Mouse (Mus musculus): ENCODE data around the gene Fam32a. TPM values are rescaled to one million over a fixed set of nuclear protein-coding genes. Genes with fewer than 3 reads are reported as not detected.

Gene Fam32a
- polyA plus RNA-seq (2016; fragmentation: Nextera tagmentation; extraction: Ambion mirVana): 85.6 and 94.3 TPM in 2 replicates

- H3K9me3 ChIP-seq (replicated peaks): no peaks in the 10 kb centered on the region
- peak within 1 kb of the TSS; percentile 77 for H3K27ac ChIP-seq
- H3K4me3 ChIP-seq: peak within 1 kb of the TSS; percentile 82
- WGBS: 13% methylated on average over 39 of the region's 39 CpGs
- H3K4me1 ChIP-seq: peaks cover 11% of the 10 kb centered on the region
- peak within 1 kb of the TSS; percentile 77 for H3K9ac ChIP-seq
- peaks cover 6% of the 10 kb centered on the region; the same call in 1 of the 2 replicates for H3K27me3 ChIP-seq
- peak; percentile 96 for ATAC-seq (ENCODE audit: low FRiP score)
- H3K36me3 ChIP-seq: peaks cover 28% of the 10 kb centered on the region
- H3K4me2 ChIP-seq (replicated peaks): peak within 1 kb of the TSS; percentile 70
Observed at GRCm38 (mm10) chr8:72219541-72220363, at the start of gene Fam32a. Fam32a (plus strand) TSS chr8:72219730.

GRCm38 (mm10) chr8:72177346-72177925 is 42.1 kb upstream of the Fam32a start:
- Histone ChIP-seq H3K4me2 (replicated peaks) (no peak overlapping the region), H3K27me3 (no peaks in the 10 kb centered on the region), H3K9me3 (replicated peaks) (no peaks in the 10 kb centered on the region), H3K4me1 (no peaks in the 10 kb centered on the region), H3K27ac (no peak overlapping the region), H3K36me3 (peaks cover 95% of the 10 kb centered on the region), H3K9ac (no peak overlapping the region), H3K4me3 (no peak overlapping the region)
- 54% methylated on average over 5 of the region's 5 CpGs for WGBS
- peak; percentile 59 for ATAC-seq (ENCODE audit: low FRiP score)

GRCm38 (mm10) chr8:72183554-72184202 is 35.9 kb upstream of the Fam32a start:
- H3K4me3 ChIP-seq: no peak overlapping the region
- H3K9me3 ChIP-seq (replicated peaks): no peaks in the 10 kb centered on the region
- H3K27me3 ChIP-seq: no peaks in the 10 kb centered on the region
- ATAC-seq (ENCODE audit: low FRiP score): no peak
- H3K27ac ChIP-seq: no peak overlapping the region
- no peak overlapping the region for H3K4me2 ChIP-seq (replicated peaks)
- no peaks in the 10 kb centered on the region for H3K4me1 ChIP-seq
- no peak overlapping the region for H3K9ac ChIP-seq
- 79% methylated on average over 2 of the region's 2 CpGs for WGBS
- H3K36me3 ChIP-seq: peaks cover 35% of the 10 kb centered on the region

GRCm38 (mm10) chr8:72187793-72188331 is 31.7 kb upstream of the Fam32a start:
- Histone ChIP-seq H3K36me3 (no peaks in the 10 kb centered on the region), H3K9me3 (replicated peaks) (no peaks in the 10 kb centered on the region), H3K27me3 (no peaks in the 10 kb centered on the region), H3K4me1 (no peaks in the 10 kb centered on the region), H3K9ac (no peak overlapping the region), H3K27ac (no peak overlapping the region), H3K4me2 (replicated peaks) (no peak overlapping the region), H3K4me3 (no peak overlapping the region)
- WGBS: 83% methylated on average over 2 of the region's 2 CpGs
- no peak for ATAC-seq (ENCODE audit: low FRiP score)

GRCm38 (mm10) chr8:72189417-72190214 is 29.9 kb upstream of the Fam32a start, which contains the start of gene Hsh2d:
Hsh2d (plus strand) TSS chr8:72189638.
- no peak for ATAC-seq (ENCODE audit: low FRiP score)
- no peak within 1 kb of the TSS for H3K4me2 ChIP-seq (replicated peaks)
- no peaks in the 10 kb centered on the region for H3K36me3 ChIP-seq
- WGBS: 70% methylated on average over 12 of the region's 12 CpGs
- no peak within 1 kb of the TSS for H3K9ac ChIP-seq
- no peaks in the 10 kb centered on the region for H3K27me3 ChIP-seq
- no peaks in the 10 kb centered on the region for H3K9me3 ChIP-seq (replicated peaks)
- no peak within 1 kb of the TSS for H3K4me3 ChIP-seq
- H3K27ac ChIP-seq: no peak within 1 kb of the TSS
- no peaks in the 10 kb centered on the region for H3K4me1 ChIP-seq

- Histone ChIP-seq H3K4me2 (replicated peaks) (no peak overlapping the region), H3K9ac (no peak overlapping the region), H3K27me3 (no peaks in the 10 kb centered on the region), H3K4me1 (no peaks in the 10 kb centered on the region), H3K27ac (no peak overlapping the region), H3K9me3 (replicated peaks) (no peaks in the 10 kb centered on the region), H3K4me3 (no peak overlapping the region), H3K36me3 (no peaks in the 10 kb centered on the region)
- no peak for ATAC-seq (ENCODE audit: low FRiP score)
- 86% methylated on average over 2 of the region's 2 CpGs for WGBS
Observed at GRCm38 (mm10) chr8:72190215-72190539, 29.4 kb upstream of the Fam32a start.

GRCm38 (mm10) chr8:72192065-72192464 is 27.5 kb upstream of the Fam32a start:
- H3K27me3 ChIP-seq: no peaks in the 10 kb centered on the region
- H3K9ac ChIP-seq: no peak overlapping the region
- no peak overlapping the region for H3K27ac ChIP-seq
- no peak overlapping the region for H3K4me3 ChIP-seq
- H3K36me3 ChIP-seq: no peaks in the 10 kb centered on the region
- H3K4me1 ChIP-seq: no peaks in the 10 kb centered on the region
- H3K4me2 ChIP-seq (replicated peaks): no peak overlapping the region
- no peak for ATAC-seq (ENCODE audit: low FRiP score)
- H3K9me3 ChIP-seq (replicated peaks): no peaks in the 10 kb centered on the region

GRCm38 (mm10) chr8:72197997-72198396 is 21.5 kb upstream of the Fam32a start:
- Histone ChIP-seq H3K4me2 (replicated peaks) (no peak overlapping the region), H3K27ac (no peak overlapping the region), H3K36me3 (no peaks in the 10 kb centered on the region), H3K4me3 (no peak overlapping the region), H3K9ac (no peak overlapping the region), H3K27me3 (no peaks in the 10 kb centered on the region; the same call in 1 of the 2 replicates), H3K9me3 (replicated peaks) (peaks cover 10% of the 10 kb centered on the region), H3K4me1 (no peaks in the 10 kb centered on the region)
- ATAC-seq (ENCODE audit: low FRiP score): no peak
- WGBS: 60% methylated on average over 8 of the region's 8 CpGs

- WGBS: 74% methylated on average over 1 of the region's 1 CpGs
Observed at GRCm38 (mm10) chr8:72208582-72208981, 10.9 kb upstream of the Fam32a start.

GRCm38 (mm10) chr8:72210222-72210621 is 9.3 kb upstream of the Fam32a start:
- no peak overlapping the region for H3K9ac ChIP-seq
- no peak for ATAC-seq (ENCODE audit: low FRiP score)
- no peak overlapping the region for H3K4me2 ChIP-seq (replicated peaks)
- no peak overlapping the region for H3K27ac ChIP-seq
- H3K36me3 ChIP-seq: no peaks in the 10 kb centered on the region
- no peak overlapping the region for H3K4me3 ChIP-seq
- H3K27me3 ChIP-seq: peaks cover 6% of the 10 kb centered on the region; the same call in 1 of the 2 replicates
- no peaks in the 10 kb centered on the region for H3K9me3 ChIP-seq (replicated peaks)
- no peaks in the 10 kb centered on the region for H3K4me1 ChIP-seq
- 76% methylated on average over 4 of the region's 4 CpGs for WGBS

More at GRCm38 (mm10) chr8:72208582-72208981, 10.9 kb upstream of the Fam32a start:
- H3K27me3 ChIP-seq: no peaks in the 10 kb centered on the region
- peaks cover 15% of the 10 kb centered on the region for H3K9me3 ChIP-seq (replicated peaks)
- no peak overlapping the region for H3K4me3 ChIP-seq
- H3K9ac ChIP-seq: no peak overlapping the region
- H3K36me3 ChIP-seq: no peaks in the 10 kb centered on the region
- no peak overlapping the region for H3K27ac ChIP-seq
- ATAC-seq (ENCODE audit: low FRiP score): no peak
- no peaks in the 10 kb centered on the region for H3K4me1 ChIP-seq
- H3K4me2 ChIP-seq (replicated peaks): no peak overlapping the region

- no peaks in the 10 kb centered on the region for H3K9me3 ChIP-seq (replicated peaks)
- H3K27ac ChIP-seq: no peak overlapping the region
- no peak overlapping the region for H3K9ac ChIP-seq
- no peak overlapping the region for H3K4me2 ChIP-seq (replicated peaks)
- no peaks in the 10 kb centered on the region for H3K4me1 ChIP-seq
- no peak overlapping the region for H3K4me3 ChIP-seq
- H3K27me3 ChIP-seq: peaks cover 6% of the 10 kb centered on the region; the same call in 1 of the 2 replicates
- 63% methylated on average over 2 of the region's 2 CpGs for WGBS
- H3K36me3 ChIP-seq: no peaks in the 10 kb centered on the region
- no peak for ATAC-seq (ENCODE audit: low FRiP score)
Observed at GRCm38 (mm10) chr8:72210710-72211109, 8.8 kb upstream of the Fam32a start.
